Mouse (Mus musculus): Measurements from ENCODE around the gene Sgms2.

- TF ChIP-seq USF1 (IDR thresholded peaks at IDR 0.05; ENCODE audit: low read depth, low read length): no peak
- no peak for TF ChIP-seq POLR2A (IDR thresholded peaks at IDR 0.05; ENCODE audit: control insufficient read depth in 1 of 2, insufficient read depth in 1 of 2, low read depth in 1 of 2, low read length in 2 of 2, poor library complexity in 1 of 2)
- no peak for TF ChIP-seq POLR2AphosphoS2 (IDR thresholded peaks at IDR 0.05; ENCODE audit: low read length)
- TF ChIP-seq KAT2A (conservative IDR thresholded peaks at IDR 0.05; ENCODE audit: low read depth, low read length): no peak
- no peak for TF ChIP-seq UBTF (IDR thresholded peaks at IDR 0.05; ENCODE audit: borderline replicate concordance, insufficient read depth, low read depth, low read length)
- TF ChIP-seq MEF2A (IDR thresholded peaks at IDR 0.05; ENCODE audit: extremely low read depth, insufficient replicate concordance, low read depth, low read length, poor library complexity, severe bottlenecking): no peak
- no peak for TF ChIP-seq GABPA (IDR thresholded peaks at IDR 0.05; ENCODE audit: low read depth, low read length)
- no peak for TF ChIP-seq TBP (IDR thresholded peaks at IDR 0.05; ENCODE audit: low read depth, low read length)
- no peak for TF ChIP-seq GATA1 (IDR thresholded peaks at IDR 0.05; ENCODE audit: low read depth, low read length)
Observed at GRCm38 (mm10) chr3:131335117-131335547, 156.1 kb downstream of the Sgms2 start.
